Mouse (Mus musculus): ENCODE data around the gene Tprkb. TPM values are rescaled to one million over a fixed set of nuclear protein-coding genes. Genes with fewer than 3 reads are reported as not detected.
"Not testable (repeated sequence)": the region's sequence is repeated elsewhere in the genome, so short reads cannot be mapped to it uniquely, and the experiment has no call there.

The Tprkb gene
- polyA plus RNA-seq, 1 experiment from 2014 or later, result 17.2 TPM

GRCm38 (mm10) chr6:85883246-85883645, 28.4 kb upstream of the Tprkb start:
- 64% methylated on average over 9 of the region's 9 CpGs for WGBS (ENCODE audit: insufficient replicate concordance)

GRCm38 (mm10) chr6:85884311-85884710, 27.4 kb upstream of the Tprkb start:
- no peak for ATAC-seq (ENCODE audit: low read depth)
- no peaks in the 10 kb centered on the region for H3K27me3 ChIP-seq (ENCODE audit: control insufficient read depth, insufficient read depth, low read depth, low read length)
- no peak overlapping the region for H3K4me3 ChIP-seq (ENCODE audit: low read depth, low read length)
- H3K9ac ChIP-seq (ENCODE audit: low read depth, low read length), result no peak overlapping the region
- H3K9me3 ChIP-seq (replicated peaks; ENCODE audit: control insufficient read depth, low read length), result no peaks in the 10 kb centered on the region; the same call in 1 of the 2 replicates
- H3K27ac ChIP-seq (ENCODE audit: low read length), result no peak overlapping the region
- 51% methylated on average over 1 of the region's 1 CpGs for WGBS (ENCODE audit: insufficient replicate concordance)
- H3K36me3 ChIP-seq (ENCODE audit: control insufficient read depth, insufficient read depth), result no peaks in the 10 kb centered on the region
- H3K4me2 ChIP-seq (ENCODE audit: low read depth, low read length), result no peak overlapping the region
- no peaks in the 10 kb centered on the region for H3K4me1 ChIP-seq (ENCODE audit: control insufficient read depth, low read depth, low read length)

More at GRCm38 (mm10) chr6:85883246-85883645, 28.4 kb upstream of the Tprkb start:
- not testable (repeated sequence) for H3K36me3 ChIP-seq (ENCODE audit: control insufficient read depth, insufficient read depth); H3K4me2 ChIP-seq (ENCODE audit: low read depth, low read length); H3K27ac ChIP-seq (ENCODE audit: low read length); H3K4me3 ChIP-seq (ENCODE audit: low read depth, low read length); H3K9ac ChIP-seq (ENCODE audit: low read depth, low read length); ATAC-seq (ENCODE audit: low read depth); H3K9me3 ChIP-seq (replicated peaks; ENCODE audit: control insufficient read depth, low read length); H3K27me3 ChIP-seq (ENCODE audit: control insufficient read depth, insufficient read depth, low read depth, low read length); H3K4me1 ChIP-seq (ENCODE audit: control insufficient read depth, low read depth, low read length)

- 61% methylated on average over 2 of the region's 2 CpGs for WGBS (ENCODE audit: insufficient replicate concordance)
- no peak overlapping the region for H3K4me2 ChIP-seq (ENCODE audit: low read depth, low read length)
- H3K4me3 ChIP-seq (ENCODE audit: low read depth, low read length), result no peak overlapping the region
- no peak for ATAC-seq (ENCODE audit: low read depth)
- no peaks in the 10 kb centered on the region for H3K36me3 ChIP-seq (ENCODE audit: control insufficient read depth, insufficient read depth)
- H3K27ac ChIP-seq (ENCODE audit: low read length), result no peak overlapping the region
- H3K4me1 ChIP-seq (ENCODE audit: control insufficient read depth, low read depth, low read length), result no peaks in the 10 kb centered on the region
- no peak overlapping the region for H3K9ac ChIP-seq (ENCODE audit: low read depth, low read length)
- H3K9me3 ChIP-seq (replicated peaks; ENCODE audit: control insufficient read depth, low read length), result no peaks in the 10 kb centered on the region
- no peaks in the 10 kb centered on the region for H3K27me3 ChIP-seq (ENCODE audit: control insufficient read depth, insufficient read depth, low read depth, low read length)
These were observed 22.7 kb upstream of the Tprkb start for GRCm38 (mm10) chr6:85888961-85889360.

- WGBS (ENCODE audit: insufficient replicate concordance), result 68% methylated on average over 25 of the region's 25 CpGs
- not testable (repeated sequence) for H3K4me2 ChIP-seq (ENCODE audit: low read depth, low read length)
These were observed 16.5 kb upstream of the Tprkb start for GRCm38 (mm10) chr6:85895061-85895648.

GRCm38 (mm10) chr6:85898596-85899475, 12.8 kb upstream of the Tprkb start:
- not testable (repeated sequence) for ATAC-seq (ENCODE audit: low read depth); H3K4me2 ChIP-seq (ENCODE audit: low read depth, low read length); H3K36me3 ChIP-seq (ENCODE audit: control insufficient read depth, insufficient read depth); H3K27me3 ChIP-seq (ENCODE audit: control insufficient read depth, insufficient read depth, low read depth, low read length); H3K4me1 ChIP-seq (ENCODE audit: control insufficient read depth, low read depth, low read length); H3K9me3 ChIP-seq (replicated peaks; ENCODE audit: control insufficient read depth, low read length); H3K4me3 ChIP-seq (ENCODE audit: low read depth, low read length); H3K9ac ChIP-seq (ENCODE audit: low read depth, low read length); H3K27ac ChIP-seq (ENCODE audit: low read length)
- 43% methylated on average over 7 of the region's 8 CpGs for WGBS (ENCODE audit: insufficient replicate concordance)

More at GRCm38 (mm10) chr6:85895061-85895648, 16.5 kb upstream of the Tprkb start:
- ATAC-seq (ENCODE audit: low read depth); H3K9me3 ChIP-seq (replicated peaks; ENCODE audit: control insufficient read depth, low read length); H3K9ac ChIP-seq (ENCODE audit: low read depth, low read length); H3K27me3 ChIP-seq (ENCODE audit: control insufficient read depth, insufficient read depth, low read depth, low read length); H3K4me3 ChIP-seq (ENCODE audit: low read depth, low read length); H3K27ac ChIP-seq (ENCODE audit: low read length); H3K4me1 ChIP-seq (ENCODE audit: control insufficient read depth, low read depth, low read length); H3K36me3 ChIP-seq (ENCODE audit: control insufficient read depth, insufficient read depth): not testable (repeated sequence)

GRCm38 (mm10) chr6:85902303-85902702, 9.4 kb upstream of the Tprkb start:
- Histone ChIP-seq H3K4me1 (ENCODE audit: control insufficient read depth, low read depth, low read length) (no peaks in the 10 kb centered on the region), H3K27ac (ENCODE audit: low read length) (no peak overlapping the region), H3K9me3 (replicated peaks; ENCODE audit: control insufficient read depth, low read length) (no peaks in the 10 kb centered on the region), H3K9ac (ENCODE audit: low read depth, low read length) (no peak overlapping the region), H3K27me3 (ENCODE audit: control insufficient read depth, insufficient read depth, low read depth, low read length) (no peaks in the 10 kb centered on the region), H3K4me3 (ENCODE audit: low read depth, low read length) (no peak overlapping the region), H3K36me3 (ENCODE audit: control insufficient read depth, insufficient read depth) (no peaks in the 10 kb centered on the region), H3K4me2 (ENCODE audit: low read depth, low read length) (no peak overlapping the region)
- 60% methylated on average over 2 of the region's 2 CpGs for WGBS (ENCODE audit: insufficient replicate concordance)
- ATAC-seq (ENCODE audit: low read depth), result no peak

GRCm38 (mm10) chr6:85904642-85905061, 7.0 kb upstream of the Tprkb start, which contains the start of gene Nat8f4:
Gene Nat8f4, minus strand, starts transcription at chr6:85904884.
- H3K9me3 ChIP-seq (replicated peaks; ENCODE audit: control insufficient read depth, low read length); H3K36me3 ChIP-seq (ENCODE audit: control insufficient read depth, insufficient read depth); H3K9ac ChIP-seq (ENCODE audit: low read depth, low read length); H3K4me1 ChIP-seq (ENCODE audit: control insufficient read depth, low read depth, low read length); H3K27me3 ChIP-seq (ENCODE audit: control insufficient read depth, insufficient read depth, low read depth, low read length); H3K27ac ChIP-seq (ENCODE audit: low read length): not testable (repeated sequence)
- peak within 1 kb of the TSS; percentile 48 for H3K4me2 ChIP-seq (ENCODE audit: low read depth, low read length)
- ATAC-seq (ENCODE audit: low read depth), result peak; percentile 71
- peak within 1 kb of the TSS; percentile 55 for H3K4me3 ChIP-seq (ENCODE audit: low read depth, low read length)
- WGBS (ENCODE audit: insufficient replicate concordance), result 11% methylated on average over 20 of the region's 20 CpGs

- H3K36me3 ChIP-seq (ENCODE audit: control insufficient read depth, insufficient read depth); H3K4me1 ChIP-seq (ENCODE audit: control insufficient read depth, low read depth, low read length); ATAC-seq (ENCODE audit: low read depth); H3K4me2 ChIP-seq (ENCODE audit: low read depth, low read length); H3K9ac ChIP-seq (ENCODE audit: low read depth, low read length); H3K4me3 ChIP-seq (ENCODE audit: low read depth, low read length); H3K27ac ChIP-seq (ENCODE audit: low read length); H3K9me3 ChIP-seq (replicated peaks; ENCODE audit: control insufficient read depth, low read length); H3K27me3 ChIP-seq (ENCODE audit: control insufficient read depth, insufficient read depth, low read depth, low read length): not testable (repeated sequence)
- WGBS (ENCODE audit: insufficient replicate concordance), result 61% methylated on average over 2 of the region's 2 CpGs
These were observed 4.7 kb upstream of the Tprkb start for GRCm38 (mm10) chr6:85906911-85907351.

GRCm38 (mm10) chr6:85908341-85908740, 3.3 kb upstream of the Tprkb start:
- H3K4me1 ChIP-seq (ENCODE audit: control insufficient read depth, low read depth, low read length), result peaks cover 6% of the 10 kb centered on the region
- no peaks in the 10 kb centered on the region for H3K9me3 ChIP-seq (replicated peaks; ENCODE audit: control insufficient read depth, low read length)
- peak overlapping the region; percentile 59 for H3K27ac ChIP-seq (ENCODE audit: low read length)
- ATAC-seq (ENCODE audit: low read depth), result peak; percentile 68
- WGBS (ENCODE audit: insufficient replicate concordance), result 30% methylated on average over 3 of the region's 3 CpGs
- no peaks in the 10 kb centered on the region for H3K36me3 ChIP-seq (ENCODE audit: control insufficient read depth, insufficient read depth)
- no peaks in the 10 kb centered on the region for H3K27me3 ChIP-seq (ENCODE audit: control insufficient read depth, insufficient read depth, low read depth, low read length)
- no peak overlapping the region for H3K9ac ChIP-seq (ENCODE audit: low read depth, low read length)
- no peak overlapping the region for H3K4me3 ChIP-seq (ENCODE audit: low read depth, low read length)
- no peak overlapping the region for H3K4me2 ChIP-seq (ENCODE audit: low read depth, low read length)

All from liver, embryonic 16.5 days (tissue).